Mouse (Mus musculus) left cerebral cortex, adult 18-20 months (tissue): ENCODE measurements around the gene A3galt2. TPM values are rescaled to one million over a fixed set of nuclear protein-coding genes. Genes with fewer than 3 reads are reported as not detected.

Experiments used
- DNase-seq, 2 experiments: peaks; one replicate each; pipeline ENCODE4 v3.0.0; 2021 to 2022; ENCODE audit warnings: low spot score in 2 of 2, mixed read lengths in 1 of 2
- total RNA-seq, 2 experiments: library from RNA; stranded (reverse); gene quantifications; 2 replicates each; pipeline ENCODE4 v1.2.3; 2021

Gene A3galt2
- total RNA-seq, 2 experiments from 2014 or later: 0.28 to 0.37 TPM

DNA sequence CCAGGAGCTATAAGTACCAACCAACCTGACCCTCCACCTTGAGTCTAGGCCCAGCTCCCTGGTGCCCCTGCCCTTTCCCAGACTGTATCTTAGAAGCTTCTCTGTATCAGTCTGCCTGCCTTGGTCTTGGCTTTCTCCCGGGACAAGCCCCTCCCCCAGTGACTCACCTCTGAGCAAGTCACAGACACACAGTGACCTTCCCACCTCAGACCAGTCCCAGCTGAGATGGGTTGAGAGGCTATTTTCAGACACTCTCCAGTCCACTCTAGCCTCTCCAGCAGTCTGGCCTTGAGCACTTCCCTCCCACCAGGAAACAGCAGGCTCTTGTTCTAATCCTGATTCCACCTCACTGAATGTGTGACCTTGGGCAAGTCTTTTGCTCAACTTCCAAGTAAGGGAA, 38.5 kb downstream of the A3galt2 start:
- DNase-seq: no peak

DNA sequence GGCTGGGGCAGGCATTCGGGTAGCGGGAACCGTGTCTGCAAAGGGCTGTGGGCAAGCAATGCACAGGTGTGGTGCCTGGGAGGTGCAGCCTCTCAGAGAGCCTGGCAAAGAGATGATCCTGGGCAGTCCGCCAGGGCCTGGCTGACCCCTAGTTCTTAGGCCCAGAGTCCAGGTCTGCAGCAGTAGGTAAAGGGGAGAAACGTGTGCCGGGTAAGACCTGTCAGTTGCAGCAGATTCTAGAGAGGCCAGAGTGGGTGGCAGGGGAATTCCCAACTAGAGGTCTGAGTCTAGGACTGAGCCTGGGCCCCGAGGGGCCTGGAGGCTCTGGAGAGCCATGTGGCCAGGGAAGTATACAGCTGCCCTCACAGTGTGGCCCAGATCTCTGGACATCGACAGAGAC, 39.0 kb downstream of the A3galt2 start:
- DNase-seq: no peak

DNA sequence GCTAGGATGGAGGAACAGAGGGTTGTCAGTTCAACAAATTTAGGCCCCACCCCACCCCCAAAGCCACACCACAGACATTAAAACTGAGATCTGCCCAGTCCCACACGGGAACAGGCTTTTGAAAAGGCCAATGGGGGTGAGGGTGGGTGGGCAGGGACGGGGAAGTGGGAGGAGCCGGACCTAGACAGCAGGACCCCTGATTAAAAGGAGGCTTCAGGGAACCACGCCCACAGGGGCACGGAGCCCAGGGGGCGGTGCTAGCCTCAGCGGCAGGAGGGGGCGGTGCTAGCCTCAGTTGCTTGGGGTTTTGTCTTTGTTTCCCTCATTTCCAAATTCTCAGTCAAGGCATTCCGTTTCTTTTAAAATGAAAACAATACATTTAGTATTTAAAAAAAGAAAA, 40.4 kb downstream of the A3galt2 start:
- no peak for DNase-seq

DNA sequence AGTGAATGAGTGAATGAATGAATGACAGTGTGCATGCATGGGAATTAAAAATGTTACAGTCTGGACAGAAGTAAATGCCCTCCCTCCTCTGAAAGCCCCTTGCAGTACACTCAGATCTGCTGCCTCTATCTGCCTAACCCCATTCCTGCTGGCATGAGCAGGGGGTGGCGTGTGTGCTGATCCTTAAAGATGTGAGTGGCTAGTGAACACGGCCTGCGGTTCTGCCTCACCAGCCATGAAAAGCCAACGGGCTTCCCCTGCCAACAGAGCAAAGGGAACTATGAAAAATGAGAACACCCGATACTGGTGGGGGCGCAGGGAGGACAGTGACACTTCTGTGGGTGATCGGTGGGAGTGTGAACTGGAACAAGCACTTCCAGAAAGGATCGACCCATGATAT, 41.6 kb downstream of the A3galt2 start:
- DNase-seq: no peak

DNA sequence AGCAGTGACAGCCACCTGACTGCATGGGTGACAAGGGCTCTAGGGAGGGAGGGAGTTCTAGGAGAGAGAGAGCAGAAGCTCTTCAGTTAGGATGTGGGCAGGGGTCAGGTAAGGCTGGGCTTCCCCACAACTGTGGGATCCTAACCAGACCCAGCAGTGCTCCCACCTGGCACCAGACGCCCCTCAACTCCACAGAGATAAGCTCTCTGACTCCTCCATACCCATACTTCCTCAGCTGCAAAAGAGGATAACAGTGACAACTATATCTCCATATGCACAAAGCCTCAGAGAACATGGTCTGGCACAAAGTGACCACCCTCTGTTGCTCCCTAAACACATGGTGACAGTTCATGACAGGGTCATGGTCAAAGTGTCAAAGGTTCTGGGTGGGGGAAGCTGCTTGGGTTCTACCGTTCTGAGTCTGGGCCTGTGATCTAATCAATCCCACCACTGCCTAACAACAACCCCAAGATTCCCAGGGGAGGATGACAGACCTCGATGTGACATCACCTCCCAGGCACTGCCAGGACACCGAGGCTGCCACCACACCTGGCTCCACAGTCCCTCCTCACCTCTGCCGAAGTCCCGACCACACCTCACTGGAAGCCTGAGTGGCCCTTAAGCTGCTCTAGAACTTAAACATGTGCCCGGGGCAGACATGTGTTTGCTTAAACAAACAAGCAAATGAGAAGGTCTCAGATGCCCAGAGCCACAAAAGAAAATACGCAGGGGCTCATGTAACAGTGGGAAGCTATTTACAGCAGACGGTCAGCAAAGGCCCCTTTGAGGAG, 46.7 kb downstream of the A3galt2 start:
- DNase-seq: no peak

DNA sequence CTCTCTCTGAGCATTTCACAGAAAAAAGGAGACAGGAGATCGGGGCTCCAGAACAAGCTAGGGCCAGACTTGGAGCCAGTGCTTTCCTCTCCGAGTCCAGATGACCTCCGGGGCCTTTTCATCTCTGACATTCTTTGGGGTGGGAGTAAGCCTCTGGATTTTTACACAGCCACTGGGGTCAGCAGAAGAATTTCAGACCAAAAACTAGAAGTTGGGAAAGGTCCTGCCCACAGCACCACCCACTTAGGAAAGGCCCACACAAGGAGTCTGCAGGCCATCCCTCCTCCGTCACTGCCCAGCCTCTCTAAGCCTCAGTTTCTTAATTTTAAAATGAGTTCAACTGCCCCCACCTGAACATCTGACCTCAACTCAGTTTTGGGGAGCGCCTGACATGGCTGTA, 48.4 kb downstream of the A3galt2 start:
- no peak for DNase-seq

DNA sequence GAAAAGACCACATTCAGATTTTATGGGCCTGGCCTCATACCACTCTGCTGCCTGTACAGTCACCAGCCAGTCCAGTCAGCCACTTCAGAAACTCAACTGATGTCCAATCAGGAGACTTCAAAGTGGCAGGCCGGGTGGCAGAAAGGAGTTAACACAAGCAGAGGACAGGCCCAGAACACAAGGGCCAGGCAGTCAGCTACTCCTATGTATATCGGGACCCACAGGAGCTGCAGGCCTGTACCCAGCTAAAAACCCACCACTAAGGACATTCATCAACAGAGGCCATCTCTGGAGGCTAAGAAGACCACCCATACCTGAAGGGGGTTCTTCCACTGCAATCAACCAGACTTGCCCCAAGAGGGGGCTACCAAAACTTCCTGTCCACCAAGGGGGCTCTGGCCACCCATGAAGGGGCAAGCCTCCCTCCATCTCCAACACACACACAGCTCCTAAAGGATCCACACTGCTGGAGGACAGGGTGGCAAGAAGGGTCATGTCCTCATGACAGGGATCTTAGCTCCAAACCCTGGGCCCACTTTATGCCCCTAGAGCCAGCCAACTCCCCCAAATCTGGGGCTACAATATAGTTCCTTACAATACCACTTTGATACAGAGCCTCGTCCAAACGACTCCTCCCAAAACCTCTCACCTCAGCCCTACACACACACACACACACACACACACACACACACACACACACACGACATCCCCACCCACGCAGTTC, 49.4 kb downstream of the A3galt2 start:
- no peak for DNase-seq

DNA sequence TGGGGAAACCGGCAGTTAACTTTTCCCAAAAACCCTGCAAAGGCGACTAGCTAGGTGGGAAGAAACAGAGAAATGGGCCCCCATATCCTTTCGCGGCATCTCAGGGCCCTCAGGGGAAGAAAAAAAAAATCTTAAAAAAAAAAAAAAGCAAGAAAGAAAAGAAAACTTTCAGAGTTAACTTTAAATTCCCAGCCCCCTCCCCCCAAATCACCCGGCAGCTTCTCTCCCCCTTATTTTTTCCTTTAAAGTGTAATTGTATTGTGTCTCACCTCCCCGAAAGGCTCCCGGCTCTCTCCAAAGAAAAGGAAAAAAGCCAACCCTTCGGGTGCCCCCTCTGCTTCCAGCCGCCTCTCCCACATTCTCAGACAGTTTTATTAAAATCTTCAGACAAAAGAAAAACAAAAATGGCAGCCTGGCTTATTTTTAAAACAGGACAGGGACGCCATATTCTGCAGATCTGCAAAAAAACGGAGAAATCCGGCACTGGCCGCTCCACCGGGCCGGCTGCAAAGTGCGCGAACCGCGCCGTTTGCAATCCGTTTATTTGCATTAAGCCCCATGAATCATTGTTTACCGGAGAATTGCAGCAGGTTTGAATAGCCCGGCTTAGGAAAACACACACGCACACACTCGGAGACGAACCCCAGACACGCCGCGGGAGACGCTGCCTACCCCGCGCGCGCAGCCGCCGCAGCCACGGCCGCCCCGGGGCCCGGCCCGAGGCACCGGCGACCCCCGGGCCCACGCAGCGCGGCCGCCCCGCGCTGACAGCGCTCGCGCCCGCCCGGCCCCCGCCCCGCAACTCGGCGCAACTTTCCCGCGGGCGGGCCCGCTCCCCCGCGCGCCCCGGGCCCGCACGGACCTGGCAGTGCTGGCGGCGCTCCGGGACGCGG, 50.2 kb downstream of the A3galt2 start:
- peak in 1 of 2 experiments; percentile 36 for DNase-seq

DNA sequence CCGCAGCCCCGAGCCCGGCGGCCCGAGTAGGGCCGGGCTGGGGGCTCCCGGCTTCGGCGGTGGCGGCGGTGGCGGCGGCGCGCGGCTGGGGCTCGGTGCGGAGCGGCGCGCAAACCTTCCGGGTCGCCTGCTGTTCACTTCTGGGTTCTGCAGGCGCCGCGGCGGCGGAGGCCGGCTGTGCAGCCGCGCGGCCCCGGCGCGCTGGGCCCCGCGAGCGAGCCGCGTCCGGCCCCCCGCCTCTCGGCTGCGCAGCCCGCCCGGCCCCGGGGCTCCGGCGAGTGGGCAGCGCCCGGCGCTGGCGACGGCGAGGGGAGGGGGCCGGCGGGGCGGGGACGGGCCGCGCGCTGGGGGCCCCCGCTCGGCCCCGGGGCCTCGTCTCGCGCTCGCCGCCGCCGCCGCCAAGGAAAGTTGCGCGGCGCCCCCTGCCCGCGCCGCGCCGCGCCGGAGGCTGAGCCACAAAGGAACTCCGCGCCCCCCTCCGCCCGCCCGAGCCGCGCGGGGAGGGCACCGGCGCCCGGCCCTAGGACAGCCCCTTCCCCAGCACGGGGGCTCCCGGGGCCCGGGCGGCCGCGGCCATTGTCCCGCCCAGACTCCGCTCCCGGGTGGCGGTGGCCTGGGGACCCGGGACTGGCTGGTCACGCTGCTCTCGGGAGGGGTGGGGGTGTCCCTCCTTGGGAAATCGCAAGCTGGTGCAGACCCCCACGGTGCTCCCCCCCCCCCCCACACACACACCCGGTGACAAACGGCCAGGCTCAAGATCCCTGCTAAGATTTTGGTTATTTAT, 51.1 kb downstream of the A3galt2 start, which contains the start of gene Zfp362:
Gene Zfp362, minus strand, starts transcription at position 3 of the 784 bp plus-strand sequence.
- DNase-seq: peak in 1 of 2 experiments; percentile 59

DNA sequence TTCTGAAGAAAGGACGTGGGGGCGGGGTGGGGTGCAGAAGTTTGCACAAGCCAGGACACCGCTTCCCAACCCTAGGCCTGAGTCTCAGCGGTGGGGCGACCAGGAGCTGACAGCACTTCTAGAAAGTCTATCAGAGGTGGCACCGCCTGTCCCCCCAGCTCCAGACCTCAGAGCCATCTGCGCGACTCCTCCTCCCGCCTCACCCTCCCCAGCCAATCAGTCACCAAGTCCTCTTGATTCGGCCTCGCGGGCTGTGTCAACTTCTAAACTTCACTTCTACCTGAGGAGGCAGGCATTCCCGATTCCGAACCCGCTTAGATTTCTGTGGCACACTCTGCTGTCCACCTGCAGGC, 51.6 kb downstream of the A3galt2 start:
- DNase-seq: peak in 1 of 2 experiments; percentile 25

DNA sequence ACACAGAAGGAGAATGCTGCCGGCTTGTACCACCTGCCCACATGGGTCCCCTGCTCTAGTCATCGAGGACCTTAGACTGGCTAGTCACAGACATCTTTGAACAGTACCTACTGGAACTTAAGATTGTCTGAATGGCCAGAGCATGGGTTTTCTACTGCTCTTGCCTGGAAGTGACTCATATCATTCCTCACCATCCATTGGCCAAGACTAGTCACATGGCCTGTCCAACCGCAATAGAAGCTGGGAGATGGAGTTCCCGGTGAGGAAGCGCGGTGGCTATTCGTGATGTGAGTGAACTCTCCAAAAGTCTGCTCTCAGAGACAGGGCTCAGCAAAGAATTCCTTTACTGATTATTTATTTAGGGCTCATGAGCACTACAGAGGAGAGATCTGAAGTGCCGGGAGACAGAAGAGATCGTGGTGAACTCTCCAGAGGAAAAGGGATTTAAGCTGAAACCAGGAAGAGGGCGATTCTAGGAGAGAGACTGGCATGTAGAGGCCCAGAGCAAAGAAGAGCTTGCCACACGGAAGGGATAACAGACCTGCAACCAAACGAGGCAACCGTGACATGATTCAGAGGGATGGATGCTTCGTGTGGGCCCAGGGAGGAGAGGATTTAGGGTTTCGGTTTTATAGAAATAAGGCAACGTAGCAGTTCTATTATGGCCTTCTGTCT, 56.4 kb downstream of the A3galt2 start:
- peak; percentile 84 to 87 for DNase-seq

DNA sequence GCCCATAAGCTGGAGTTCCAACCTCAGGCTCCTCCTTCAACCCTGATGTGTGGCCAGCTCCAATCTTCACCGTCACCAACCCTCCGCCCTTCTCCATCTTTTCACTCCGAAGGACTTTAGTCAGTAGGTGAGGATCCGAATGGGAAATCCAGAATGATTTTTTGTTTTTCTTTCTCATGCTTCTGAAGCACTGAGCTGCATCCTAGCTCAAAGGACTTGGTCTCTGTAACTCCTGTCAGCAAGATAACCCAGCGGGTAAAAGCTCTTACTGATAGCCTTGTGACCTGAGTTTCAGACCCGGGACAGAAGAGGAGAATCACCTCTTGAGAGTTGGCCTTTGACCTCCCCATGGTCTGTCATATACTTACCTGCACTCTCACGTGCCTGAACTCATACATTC, 61.8 kb downstream of the A3galt2 start:
- DNase-seq: no peak

Other genes starting within 250 kb of the A3galt2 start
- gene Zscan20, start 145.3 kb upstream of the A3galt2 start, total RNA-seq: 1 to 10 TPM; 7.9 to 8.3 TPM
- gene Tlr12, start 136.7 kb upstream of the A3galt2 start, total RNA-seq: 1 to 10 TPM; 1.5 to 1.7 TPM
- gene Phc2, start 100.7 kb upstream of the A3galt2 start, total RNA-seq: 10 to 100 TPM; 89.1 to 89.2 TPM
- 10 to 100 TPM; 23.6 to 27.3 TPM for gene Zfp362, start 50.7 kb downstream of the A3galt2 start, total RNA-seq
- 10 to 100 TPM; 17.8 to 19.1 TPM for gene Trim62, start 128.2 kb downstream of the A3galt2 start, total RNA-seq
- 10 to 100 TPM; 45.4 to 47.6 TPM for gene Azin2, start 207.1 kb downstream of the A3galt2 start, total RNA-seq
- gene Ak2, start 236.6 kb downstream of the A3galt2 start, total RNA-seq: 10 to 100 TPM; 24.3 to 27.2 TPM